Mouse (Mus musculus): ENCODE measurements around the gene Tmtc3. TPM values are rescaled to one million over a fixed set of nuclear protein-coding genes. Genes with fewer than 3 reads are reported as not detected.
"Not testable (repeated sequence)": the region's sequence is repeated elsewhere in the genome, so short reads cannot be mapped to it uniquely, and the experiment has no call there.

The Tmtc3 gene
- polyA plus RNA-seq, 1 experiment from 2014 or later: 23.1 TPM

DNA sequence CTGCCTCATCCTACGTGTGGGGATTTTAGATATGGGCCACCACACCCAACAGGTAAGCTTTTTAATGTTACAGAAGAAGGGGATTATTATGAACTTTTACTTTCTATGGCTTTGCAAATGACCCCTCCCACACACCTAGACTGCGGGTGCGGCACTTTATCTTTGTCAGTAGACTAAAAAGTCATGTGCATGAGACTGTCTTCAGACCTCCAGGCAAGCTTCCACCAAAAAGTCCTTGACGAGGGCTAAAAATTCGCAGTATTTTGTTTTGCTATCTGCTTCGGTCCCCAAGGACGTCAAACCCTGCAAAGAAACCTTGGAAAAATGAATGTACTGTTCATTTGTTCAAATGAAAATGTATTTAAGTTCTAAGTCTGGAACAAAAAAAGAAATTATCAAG lies 71.6 kb downstream of the Tmtc3 start:
- H3K27me3 ChIP-seq (ENCODE audit: insufficient read depth, poor library complexity, severe bottlenecking): no peaks in the 10 kb centered on the region
- no peaks in the 10 kb centered on the region for H3K36me3 ChIP-seq
- H3K4me3 ChIP-seq: no peak overlapping the region
- DNase-seq (ENCODE audit: low spot score): no peak
- H3K27ac ChIP-seq: no peak overlapping the region
- WGBS: 85% methylated on average over 7 of the region's 7 CpGs
- no peaks in the 10 kb centered on the region for H3K4me1 ChIP-seq
- no peaks in the 10 kb centered on the region for H3K9me3 ChIP-seq

DNA sequence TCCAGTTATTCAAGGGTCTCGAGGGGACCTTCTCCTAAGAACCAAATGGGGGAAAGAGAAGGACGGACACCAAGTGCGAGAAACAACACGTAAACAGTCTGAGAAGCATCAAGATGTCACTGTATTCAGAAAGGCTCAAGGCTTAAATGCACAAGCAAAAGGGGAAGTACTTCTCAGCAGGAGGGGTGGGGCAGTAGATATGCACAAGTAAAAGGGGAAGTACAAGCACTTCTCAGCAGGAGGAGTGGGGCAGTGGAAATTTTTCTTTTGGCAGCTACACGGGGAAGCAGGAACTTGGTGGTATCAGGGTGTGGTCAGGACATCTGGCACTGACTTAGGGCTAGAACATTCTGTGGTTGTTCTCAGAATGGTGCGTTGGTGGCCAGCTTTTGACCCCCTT lies 84.8 kb downstream of the Tmtc3 start:
- not testable (repeated sequence) for H3K36me3 ChIP-seq; DNase-seq (ENCODE audit: low spot score); H3K9me3 ChIP-seq; H3K4me3 ChIP-seq; H3K4me1 ChIP-seq; H3K27ac ChIP-seq; H3K27me3 ChIP-seq (ENCODE audit: insufficient read depth, poor library complexity, severe bottlenecking)
- WGBS: 81% methylated on average over 6 of the region's 6 CpGs

Other genes starting within 250 kb of the Tmtc3 start
- gene Gm4301, start 151.7 kb downstream of the Tmtc3 start, polyA plus RNA-seq (2016; fragmentation: Nextera tagmentation; extraction: Ambion mirVana): not detected in 2 replicates
- not detected in 2 replicates for gene Gm4302, start 146.5 kb downstream of the Tmtc3 start, polyA plus RNA-seq (2016; fragmentation: Nextera tagmentation; extraction: Ambion mirVana)
- gene Gm4303, start 141.4 kb downstream of the Tmtc3 start, polyA plus RNA-seq (2016; fragmentation: Nextera tagmentation; extraction: Ambion mirVana): not detected in 2 replicates
- not detected in 2 replicates for gene Gm4305, start 136.3 kb downstream of the Tmtc3 start, polyA plus RNA-seq (2016; fragmentation: Nextera tagmentation; extraction: Ambion mirVana)
- gene Gm4307, start 126.0 kb downstream of the Tmtc3 start, polyA plus RNA-seq (2016; fragmentation: Nextera tagmentation; extraction: Ambion mirVana): not detected in 2 replicates
- not detected in 2 replicates for gene Gm4312, start 104.8 kb downstream of the Tmtc3 start, polyA plus RNA-seq (2016; fragmentation: Nextera tagmentation; extraction: Ambion mirVana)
- gene Cep290, start 208 bp upstream of the Tmtc3 start, polyA plus RNA-seq (2016; fragmentation: Nextera tagmentation; extraction: Ambion mirVana): 3.1 and 4.5 TPM in 2 replicates
- 7.9 and 8.6 TPM in 2 replicates for gene 4930430F08Rik, start 103.1 kb upstream of the Tmtc3 start, polyA plus RNA-seq (2016; fragmentation: Nextera tagmentation; extraction: Ambion mirVana)
- not detected in 2 replicates for gene 1700017N19Rik, start 103.1 kb upstream of the Tmtc3 start, polyA plus RNA-seq (2016; fragmentation: Nextera tagmentation; extraction: Ambion mirVana)

Measured in heart, embryonic 10.5 days (tissue).